Mouse (Mus musculus) left cerebral cortex, adult 11 months (tissue): ENCODE results near the gene Otud6a.
"Not testable (repeated sequence)": the region's sequence is repeated elsewhere in the genome, so short reads cannot be mapped to it uniquely, and the experiment has no call there.

ENCODE experiments used
- DNase-seq: peaks from one replicate; pipeline ENCODE4 v3.0.0; 2022; ENCODE audit warnings: low spot score

Otud6a gene

DNA sequence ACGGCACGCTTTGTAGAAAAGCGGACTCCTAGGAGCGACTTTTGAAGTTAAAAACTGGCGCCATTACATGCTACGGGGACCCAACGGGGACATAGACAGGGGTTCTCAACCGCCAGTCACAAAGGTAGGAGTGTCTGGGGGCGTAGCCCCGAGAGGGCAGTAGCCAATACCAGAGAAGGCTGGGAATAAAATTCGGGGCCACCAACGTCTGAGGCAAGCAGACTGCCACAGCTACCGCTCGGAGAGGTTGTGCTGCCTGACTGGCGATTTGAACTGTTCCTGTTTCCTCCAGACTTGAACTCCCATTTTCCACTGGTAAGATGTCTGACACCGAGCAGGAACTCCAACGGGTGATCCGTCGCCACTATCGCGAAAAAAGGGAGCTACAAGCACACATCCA is at the start of gene Otud6a:
Gene Otud6a (plus strand): TSS at position 321 of the 400 bp plus-strand sequence.
- no peak for DNase-seq

DNA sequence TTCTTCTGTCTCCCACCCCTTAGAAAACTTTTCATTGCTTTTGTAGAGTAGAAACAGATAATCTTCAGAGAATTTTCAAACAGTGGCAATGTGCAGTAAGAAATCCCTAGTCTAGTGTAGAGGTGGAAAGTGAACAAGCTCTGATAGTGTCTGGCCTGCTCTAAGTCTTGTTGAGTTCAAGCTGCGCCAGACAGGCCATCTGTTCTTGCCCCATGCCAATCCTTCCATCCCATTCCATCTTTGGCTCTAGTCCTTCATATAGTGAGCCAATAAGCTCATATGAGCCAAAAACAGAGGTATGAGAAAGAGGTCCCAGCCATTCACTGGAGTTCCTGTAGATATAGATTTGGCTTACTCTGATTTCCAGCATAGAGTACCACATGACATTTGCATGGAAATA is 38.9 kb upstream of the Otud6a start:
- DNase-seq: no peak

- no peak for DNase-seq
Measured at GRCm38 (mm10) chrX:100392304-100392703, 36.5 kb upstream of the Otud6a start.

GRCm38 (mm10) chrX:100394223-100394861 is 34.5 kb upstream of the Otud6a start:
- DNase-seq: no peak

- DNase-seq: no peak
Measured at GRCm38 (mm10) chrX:100395026-100395425, 33.8 kb upstream of the Otud6a start.

GRCm38 (mm10) chrX:100400900-100401299 is 27.9 kb upstream of the Otud6a start:
- no peak for DNase-seq

GRCm38 (mm10) chrX:100401657-100402056 is 27.2 kb upstream of the Otud6a start:
- DNase-seq: no peak

- DNase-seq: no peak
Measured at GRCm38 (mm10) chrX:100409245-100409644, 19.6 kb upstream of the Otud6a start.

- DNase-seq: no peak
Measured at GRCm38 (mm10) chrX:100432311-100432710, 3.5 kb downstream of the Otud6a start.

- not testable (repeated sequence) for DNase-seq
Measured at GRCm38 (mm10) chrX:100442617-100443016, 13.8 kb downstream of the Otud6a start, which contains the start of gene Awat2. TSS of gene Awat2 (minus strand) at chrX:100442717.

DNA sequence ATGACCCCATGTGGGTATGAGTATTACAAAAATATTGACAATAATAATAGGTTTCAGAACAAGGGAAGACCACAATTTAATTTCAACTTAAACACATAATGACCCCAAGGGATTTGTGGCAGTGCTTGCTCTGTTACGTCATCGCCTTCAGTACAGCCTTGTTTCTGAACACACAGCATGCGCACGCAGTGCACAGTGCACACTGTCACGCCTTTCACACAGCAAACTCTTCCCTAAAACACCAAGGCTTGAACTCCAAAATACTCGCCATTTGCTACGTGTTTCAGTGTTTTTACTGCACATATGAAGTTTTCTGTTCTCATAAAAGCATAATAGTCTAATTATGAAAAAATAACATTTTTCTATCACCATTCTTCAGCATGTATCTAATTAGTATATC is 14.7 kb downstream of the Otud6a start:
- no peak for DNase-seq

GRCm38 (mm10) chrX:100468047-100468446 is 39.2 kb downstream of the Otud6a start:
- DNase-seq: no peak

DNA sequence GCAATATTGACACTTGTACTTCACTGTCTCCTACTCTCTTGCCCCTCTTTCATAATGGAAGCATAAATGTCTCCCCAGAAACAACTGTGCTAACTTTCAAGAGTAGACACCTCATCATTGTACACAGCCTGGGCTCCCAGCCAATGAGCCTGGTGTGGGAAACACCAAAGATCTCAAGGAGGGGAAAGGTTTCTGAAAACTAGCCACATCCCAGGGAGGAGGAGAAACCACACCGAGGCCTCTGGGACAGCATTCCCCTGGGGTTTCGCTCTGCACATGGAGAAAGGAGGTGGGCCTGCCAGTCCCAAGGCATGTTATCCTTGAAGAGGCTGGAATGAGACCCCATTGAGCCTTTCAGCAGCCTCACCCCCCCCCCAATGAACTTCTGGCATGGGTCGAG is 41.3 kb downstream of the Otud6a start:
- no peak for DNase-seq

GRCm38 (mm10) chrX:100471491-100471890 is 42.7 kb downstream of the Otud6a start:
- DNase-seq: no peak

- DNase-seq: no peak
Measured at GRCm38 (mm10) chrX:100475569-100476223, 46.9 kb downstream of the Otud6a start.
